Mouse (Mus musculus) adrenal gland (tissue): ENCODE measurements at regions not wholly inside any gene's neighbourhood (a gene's known extent, or its start where the extent isn't known, plus 50 kb on each side); places are given as distances from the start of the nearest gene placed in this dataset.

ENCODE experiments used
- intact Hi-C: fragments of 180-260 bp; cut with DNase I; formaldehyde crosslinking; loops from one replicate; pipeline ENCODE4 v1.15.1; 2025

GRCm38 (mm10) chr9:60995096-60995495 lies 200.8 kb downstream of the Uaca start:
- intact Hi-C loops, result no loop called here

- intact Hi-C loops, result no loop called here
Observed at GRCm38 (mm10) chr9:60998086-60998785, 203.9 kb downstream of the Uaca start.

- intact Hi-C loops, result no loop called here
Observed at GRCm38 (mm10) chr9:60999001-60999529, 204.7 kb downstream of the Uaca start.

- intact Hi-C loops, result no loop called here
Observed at GRCm38 (mm10) chr9:61000232-61000631, 205.9 kb downstream of the Uaca start.

GRCm38 (mm10) chr9:61002572-61002971 lies 208.2 kb downstream of the Uaca start:
- intact Hi-C loops, result no loop called here

GRCm38 (mm10) chr9:61008446-61008845 lies 214.1 kb downstream of the Uaca start:
- intact Hi-C loops, result no loop called here

- intact Hi-C loops, result no loop called here
Observed at GRCm38 (mm10) chr9:61011066-61011465, 216.7 kb downstream of the Uaca start.

GRCm38 (mm10) chr9:61012771-61013540 lies 218.6 kb downstream of the Uaca start:
- intact Hi-C loops, result no loop called here

GRCm38 (mm10) chr9:61014151-61014550 lies 219.8 kb downstream of the Uaca start:
- intact Hi-C loops, result no loop called here

- intact Hi-C loops, result no loop called here
Observed at GRCm38 (mm10) chr9:61015374-61015890, 221.1 kb downstream of the Uaca start.

GRCm38 (mm10) chr9:61016673-61017072 lies 222.3 kb downstream of the Uaca start:
- intact Hi-C loops, result no loop called here

- intact Hi-C loops, result no loop called here
Observed at GRCm38 (mm10) chr9:61019938-61020337, 225.6 kb downstream of the Uaca start.

- intact Hi-C loops, result no loop called here
Observed at GRCm38 (mm10) chr9:61021810-61022209, 227.5 kb downstream of the Uaca start.

GRCm38 (mm10) chr9:61022371-61023026 lies 228.2 kb downstream of the Uaca start:
- intact Hi-C loops, result no loop called here

- intact Hi-C loops, result no loop called here
Observed at GRCm38 (mm10) chr9:61025341-61025740, 231.0 kb downstream of the Uaca start.

- intact Hi-C loops, result no loop called here
Observed at GRCm38 (mm10) chr9:61028775-61029401, 234.5 kb downstream of the Uaca start.

GRCm38 (mm10) chr9:61031699-61032447 lies 237.5 kb downstream of the Uaca start:
- intact Hi-C loops, result no loop called here

- intact Hi-C loops, result no loop called here
Observed at GRCm38 (mm10) chr9:61032448-61033433, 238.4 kb downstream of the Uaca start.

GRCm38 (mm10) chr9:61033593-61033992 lies 239.3 kb downstream of the Uaca start:
- intact Hi-C loops, result no loop called here
